Mouse (Mus musculus) midbrain, embryonic 13.5 days (tissue): ENCODE measurements around the gene H2-Q7. TPM values are rescaled to one million over a fixed set of nuclear protein-coding genes. Genes with fewer than 3 reads are reported as not detected.
"Not testable (repeated sequence)": the region's sequence is repeated elsewhere in the genome, so short reads cannot be mapped to it uniquely, and the experiment has no call there.

ENCODE experiments used
- ATAC-seq: fragments of 200-750 bp; cut with Nextera tagmentation; 2 replicates; pipeline ENCODE4 v1.8.0; 2017; ENCODE audit warnings: mild to moderate bottlenecking, moderate TSS enrichment, moderate library complexity
- H3K27ac ChIP-seq: fragments of 300-500 bp; sonication (generic); 2 replicates; pipeline ENCODE4 v1.5.1; 2015; ENCODE audit warnings: inconsistent platforms, mild to moderate bottlenecking, moderate library complexity
- H3K27me3 ChIP-seq: fragments of 300-500 bp; sonication (generic); 2 replicates; pipeline ENCODE4 v1.6.1; 2015; ENCODE audit warnings: mild to moderate bottlenecking, inconsistent platforms
- H3K36me3 ChIP-seq: fragments of 300-500 bp; sonication (generic); 2 replicates; pipeline ENCODE4 v1.6.1; 2015; ENCODE audit warnings: mild to moderate bottlenecking, inconsistent platforms
- H3K4me1 ChIP-seq: fragments of 300-500 bp; sonication (generic); replicated peaks from 2 replicates; pipeline ENCODE4 v1.6.1; 2015; ENCODE audit warnings: inconsistent platforms
- H3K4me2 ChIP-seq: fragments of 300-500 bp; sonication (generic); replicated peaks from 2 replicates; pipeline ENCODE4 v1.6.1; 2015; ENCODE audit warnings: moderate library complexity, mild to moderate bottlenecking, inconsistent platforms
- H3K4me3 ChIP-seq: fragments of 300-500 bp; sonication (generic); replicated peaks from 2 replicates; pipeline ENCODE4 v1.5.1; 2015; ENCODE audit warnings: mild to moderate bottlenecking, inconsistent platforms
- H3K9ac ChIP-seq: fragments of 300-500 bp; sonication (generic); replicated peaks from 2 replicates; pipeline ENCODE4 v1.6.1; 2015; ENCODE audit warnings: mild to moderate bottlenecking, inconsistent platforms
- H3K9me3 ChIP-seq: fragments of 300-500 bp; sonication (generic); 2 replicates; pipeline ENCODE4 v1.6.1; 2016; ENCODE audit warnings: mild to moderate bottlenecking, inconsistent platforms
- WGBS: fragments of 180-500 bp; shearing (Covaris S2); methylation state at CpG from one replicate; pipeline ENCODE4 v1.1.7; 2015; 5-methylcytosine and 5-hydroxymethylcytosine counted together
- polyA plus RNA-seq: library from polyadenylated mRNA; unstranded; fragments of >200 nt; fragmentation: Nextera tagmentation; extraction: Ambion mirVana; gene quantifications from 2 replicates; pipeline ENCODE4 v1.2.1, GENCODE M21; 2015

H2-Q7 gene
- polyA plus RNA-seq, result 2.5 TPM in 2 replicates

DNA sequence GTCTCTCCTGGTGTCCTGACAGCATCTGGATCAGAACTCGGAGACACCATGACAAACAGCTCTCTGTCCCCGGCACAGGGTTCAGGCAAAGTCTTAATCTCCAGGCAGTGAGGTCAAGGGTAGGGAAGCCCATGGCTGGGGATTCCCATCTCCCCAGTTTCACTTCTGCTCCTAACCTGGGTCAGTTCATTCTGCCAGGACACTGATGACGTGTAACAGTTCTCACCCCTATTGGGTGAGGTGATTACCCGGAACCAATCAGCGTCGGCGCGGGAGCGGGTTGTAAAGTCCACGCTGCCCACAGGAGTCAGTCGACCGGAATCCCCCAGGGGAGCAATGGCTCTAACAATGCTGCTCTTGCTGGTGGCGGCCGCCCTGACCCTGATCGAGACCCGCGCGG is at the start of gene H2-Q7:
Gene H2-Q7 (plus strand): TSS at position 271 of the 400 bp plus-strand sequence.
- not testable (repeated sequence) for H3K27ac ChIP-seq, H3K9me3 ChIP-seq, H3K4me1 ChIP-seq, H3K36me3 ChIP-seq
- WGBS, result 3% methylated on average over 18 of the region's 18 CpGs
- H3K9ac ChIP-seq, result peak within 1 kb of the TSS; percentile 73
- H3K4me3 ChIP-seq, result peak within 1 kb of the TSS; percentile 51
- H3K4me2 ChIP-seq, result peak within 1 kb of the TSS; percentile 88
- peak; percentile 91 for ATAC-seq
- peaks cover 19% of the 10 kb centered on the region for H3K27me3 ChIP-seq

DNA sequence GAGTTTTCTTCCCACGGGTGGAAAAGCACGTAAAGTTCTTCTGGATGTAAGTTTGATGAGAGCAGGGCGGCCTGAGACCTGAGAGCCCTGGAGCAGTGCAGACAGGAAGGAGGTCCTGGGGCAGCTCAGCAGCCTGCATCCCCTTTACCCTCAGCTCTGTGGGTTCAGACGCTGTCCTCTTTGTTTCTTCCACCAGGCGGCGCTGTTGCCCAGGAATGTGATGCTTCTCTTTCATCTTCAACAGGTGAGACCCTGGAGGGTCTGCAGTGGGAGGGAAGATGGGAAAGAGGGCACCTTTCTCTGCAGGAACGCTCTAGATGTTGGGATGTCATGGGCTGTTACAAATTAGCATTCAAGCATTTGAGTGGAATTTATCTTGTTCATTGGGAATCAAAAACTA is 49.2 kb upstream of the H2-Q7 start:
- H3K9ac ChIP-seq, H3K4me2 ChIP-seq, H3K36me3 ChIP-seq, H3K9me3 ChIP-seq, H3K27me3 ChIP-seq, H3K4me1 ChIP-seq, H3K4me3 ChIP-seq, H3K27ac ChIP-seq, ATAC-seq: not testable (repeated sequence)
- 6% methylated on average over 7 of the region's 7 CpGs for WGBS

DNA sequence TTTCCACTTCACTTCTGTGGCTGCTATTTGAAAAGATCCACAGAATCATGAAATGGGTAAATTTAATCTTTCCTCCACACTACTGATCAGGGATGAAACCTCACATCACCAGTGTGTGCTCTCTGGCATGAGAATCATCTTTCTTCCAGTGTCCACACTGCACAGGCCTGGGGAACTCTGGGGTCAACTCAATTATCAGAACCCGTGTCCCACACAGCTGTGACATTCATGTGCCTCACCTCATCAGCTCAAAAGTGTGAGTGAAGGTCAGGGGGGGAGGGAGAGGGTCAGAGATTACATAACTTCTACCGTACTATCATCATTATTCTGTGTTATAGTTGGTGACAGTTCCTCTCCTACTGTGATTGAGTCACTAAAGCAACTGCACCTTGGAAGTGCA is 46.3 kb upstream of the H2-Q7 start:
- not testable (repeated sequence) for H3K27ac ChIP-seq, H3K4me1 ChIP-seq, H3K36me3 ChIP-seq, H3K4me2 ChIP-seq, ATAC-seq, H3K9me3 ChIP-seq, H3K9ac ChIP-seq, H3K4me3 ChIP-seq
- peaks cover 12% of the 10 kb centered on the region for H3K27me3 ChIP-seq
- 76% methylated on average over 2 of the region's 2 CpGs for WGBS

DNA sequence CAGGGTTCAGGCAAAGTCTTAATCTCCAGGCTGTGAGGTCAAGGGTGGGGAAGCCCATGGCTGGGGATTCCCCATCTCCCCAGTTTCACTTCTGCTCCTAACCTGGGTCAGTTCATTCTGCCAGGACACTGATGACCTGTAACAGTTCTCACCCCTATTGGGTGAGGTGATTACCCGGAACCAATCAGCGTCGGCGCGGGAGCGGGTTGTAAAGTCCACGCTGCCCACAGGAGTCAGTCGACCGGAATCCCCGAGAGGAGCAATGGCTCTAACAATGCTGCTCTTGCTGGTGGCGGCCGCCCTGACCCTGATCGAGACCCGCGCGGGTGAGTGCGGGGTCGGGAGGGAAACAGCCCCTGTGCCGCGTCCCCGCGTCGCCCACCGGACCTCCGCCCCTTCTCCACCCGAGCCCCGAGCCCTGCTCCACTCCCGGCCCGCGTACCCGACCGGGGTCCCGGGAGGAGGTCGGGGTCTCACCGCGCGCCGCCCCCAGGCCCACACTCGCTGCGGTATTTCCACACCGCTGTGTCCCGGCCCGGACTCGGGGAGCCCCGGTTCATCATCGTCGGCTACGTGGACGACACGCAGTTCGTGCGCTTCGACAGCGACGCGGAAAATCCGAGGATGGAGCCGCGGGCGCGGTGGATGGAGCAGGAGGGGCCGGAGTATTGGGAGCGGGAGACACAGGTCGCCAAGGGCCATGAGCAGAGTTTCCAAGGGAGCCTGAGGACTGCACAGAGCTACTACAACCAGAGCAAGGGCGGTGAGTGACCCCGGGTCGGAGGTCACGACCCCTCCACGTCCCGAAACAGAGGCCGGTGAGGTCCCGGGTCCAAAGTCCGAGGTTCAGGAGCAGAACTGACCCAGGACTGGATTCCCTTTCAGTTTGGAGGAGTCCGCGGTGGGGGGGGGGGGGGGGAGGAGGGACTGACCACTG is 44.8 kb upstream of the H2-Q7 start:
- H3K36me3 ChIP-seq, H3K4me1 ChIP-seq, H3K9me3 ChIP-seq, H3K27ac ChIP-seq: not testable (repeated sequence)
- WGBS, result 1% methylated on average over 45 of the region's 75 CpGs
- H3K4me3 ChIP-seq, result peak overlapping the region; percentile 31
- H3K27me3 ChIP-seq, result peaks cover 12% of the 10 kb centered on the region
- H3K9ac ChIP-seq, result 0 out of 2 replicates have a peak overlapping the region, but pooled peaks have one; percentile 23
- ATAC-seq, result peak; percentile 74
- H3K4me2 ChIP-seq, result peak overlapping the region; percentile 52

DNA sequence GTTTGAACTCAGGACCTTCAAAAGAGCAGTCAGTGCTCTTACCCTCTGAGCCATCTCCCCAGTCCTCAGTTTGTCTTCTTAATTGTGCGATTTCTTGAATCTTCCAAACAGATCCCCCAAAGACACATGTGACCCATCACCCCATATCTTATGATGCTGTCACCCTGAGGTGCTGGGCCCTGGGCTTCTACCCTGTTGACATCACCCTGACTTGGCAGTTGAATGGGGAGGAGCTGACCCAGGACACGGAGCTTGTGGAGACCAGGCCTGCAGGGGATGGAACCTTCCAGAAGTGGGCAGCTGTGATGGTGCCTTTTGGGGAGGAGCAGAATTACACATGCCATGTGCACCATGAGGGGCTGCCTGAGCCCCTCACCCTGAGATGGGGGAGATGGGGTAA is 42.0 kb upstream of the H2-Q7 start:
- not testable (repeated sequence) for H3K9ac ChIP-seq, H3K4me2 ChIP-seq, ATAC-seq, H3K4me1 ChIP-seq, H3K4me3 ChIP-seq, H3K9me3 ChIP-seq, H3K36me3 ChIP-seq, H3K27ac ChIP-seq
- WGBS, result 90% methylated on average over 2 of the region's 2 CpGs
- H3K27me3 ChIP-seq, result peaks cover 12% of the 10 kb centered on the region

DNA sequence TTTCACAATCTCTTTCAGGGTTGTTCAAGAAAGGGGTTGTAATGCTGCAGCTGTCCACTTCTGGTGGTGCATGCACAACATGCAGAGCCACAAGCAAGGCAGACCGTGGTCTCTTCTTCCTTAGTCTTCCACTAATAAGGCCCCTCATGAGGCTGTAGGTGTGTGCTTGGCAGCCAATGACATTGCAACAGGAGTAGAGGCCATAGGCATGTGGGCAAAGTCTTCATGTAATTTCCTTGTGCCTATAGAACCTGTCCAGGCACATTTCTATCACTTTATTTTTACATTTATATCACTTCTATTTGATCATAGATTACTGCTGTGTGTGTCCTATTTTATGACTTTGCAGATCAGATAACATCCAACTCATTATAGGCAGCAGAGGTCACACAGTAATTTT is 25.9 kb upstream of the H2-Q7 start:
- not testable (repeated sequence) for H3K4me3 ChIP-seq, H3K9me3 ChIP-seq, H3K36me3 ChIP-seq

DNA sequence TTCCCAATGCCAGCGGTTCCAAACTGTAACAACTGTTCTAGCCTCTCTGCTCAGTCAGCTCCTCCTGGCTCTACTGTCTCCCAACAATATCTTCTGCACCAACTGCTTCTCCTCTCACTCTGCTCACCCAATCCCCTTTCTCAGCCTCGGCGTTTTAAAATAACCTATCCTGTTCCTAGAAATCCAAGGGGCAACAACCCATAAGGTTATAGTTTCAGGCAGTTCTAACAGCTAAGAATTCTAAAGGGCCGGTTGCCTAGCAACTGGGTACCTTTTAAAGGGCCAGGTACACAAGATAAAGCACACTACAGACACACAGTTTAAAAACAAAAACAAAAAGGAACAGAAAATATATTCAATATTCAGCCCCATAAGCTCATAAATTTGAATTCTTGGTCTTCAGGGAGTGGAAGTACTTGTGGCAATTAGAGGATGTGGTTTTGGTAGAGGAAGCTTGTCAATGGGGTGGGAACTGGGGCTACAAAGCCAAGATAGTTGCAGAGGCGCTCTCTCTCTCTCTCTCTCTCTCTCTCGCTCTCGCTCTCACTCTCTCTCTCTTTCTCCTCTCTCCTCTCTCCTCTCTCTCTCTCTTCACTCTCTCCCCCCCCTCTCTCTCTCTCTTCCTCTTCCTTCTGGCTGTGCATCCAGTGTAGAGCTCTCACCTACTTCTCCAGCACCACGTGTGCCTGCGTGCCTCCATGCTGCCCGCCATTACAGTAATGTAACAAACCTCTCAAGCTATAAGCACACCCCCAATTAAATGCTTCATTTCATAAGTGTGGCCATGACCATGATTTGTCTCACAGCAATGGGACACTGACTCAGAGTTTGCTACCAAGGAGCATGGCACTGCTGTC is 23.5 kb upstream of the H2-Q7 start:
- WGBS, result 55% methylated on average over 3 of the region's 10 CpGs
- ATAC-seq, result peak; percentile 30; the same call in 1 of the 2 replicates
- not testable (repeated sequence) for H3K9ac ChIP-seq

More for the DNA sequence above, 25.9 kb upstream of the H2-Q7 start:
- H3K4me2 ChIP-seq, ATAC-seq, H3K27me3 ChIP-seq, H3K27ac ChIP-seq, H3K4me1 ChIP-seq, H3K9ac ChIP-seq: not testable (repeated sequence)
- no CpG with 5 or more reads among the region's 1 CpGs for WGBS

DNA sequence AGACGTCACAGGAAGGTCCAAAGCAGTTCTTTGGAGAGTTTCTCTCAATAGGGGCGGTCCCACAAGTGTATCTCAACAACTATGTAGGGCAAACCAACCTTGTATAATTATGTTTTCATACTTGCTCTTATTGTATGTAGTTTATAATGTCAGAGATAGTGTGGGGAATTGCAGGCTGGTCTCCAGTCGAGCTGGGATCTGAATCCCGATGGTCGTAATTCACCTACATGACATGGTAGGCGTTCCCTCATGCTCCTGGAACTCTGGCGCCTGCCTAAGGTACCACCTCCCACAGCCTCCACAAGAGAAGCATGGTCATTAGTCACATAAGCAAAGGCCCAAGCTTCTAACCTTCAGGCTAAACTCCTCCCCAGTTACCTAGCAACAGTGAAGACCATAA is 20.2 kb upstream of the H2-Q7 start:
- Histone ChIP-seq H3K27ac (no peak overlapping the region), H3K9ac (no peak overlapping the region), H3K4me2 (no peak overlapping the region), H3K27me3 (peaks cover 18% of the 10 kb centered on the region), H3K9me3 (no peaks in the 10 kb centered on the region), H3K4me3 (no peak overlapping the region), H3K4me1 (no peaks in the 10 kb centered on the region), H3K36me3 (no peaks in the 10 kb centered on the region)
- WGBS, result 87% methylated on average over 7 of the region's 7 CpGs
- no peak for ATAC-seq

More for the DNA sequence above, 23.5 kb upstream of the H2-Q7 start:
- not testable (repeated sequence) for H3K4me2 ChIP-seq, H3K27me3 ChIP-seq, H3K4me1 ChIP-seq, H3K27ac ChIP-seq, H3K4me3 ChIP-seq, H3K9me3 ChIP-seq, H3K36me3 ChIP-seq

DNA sequence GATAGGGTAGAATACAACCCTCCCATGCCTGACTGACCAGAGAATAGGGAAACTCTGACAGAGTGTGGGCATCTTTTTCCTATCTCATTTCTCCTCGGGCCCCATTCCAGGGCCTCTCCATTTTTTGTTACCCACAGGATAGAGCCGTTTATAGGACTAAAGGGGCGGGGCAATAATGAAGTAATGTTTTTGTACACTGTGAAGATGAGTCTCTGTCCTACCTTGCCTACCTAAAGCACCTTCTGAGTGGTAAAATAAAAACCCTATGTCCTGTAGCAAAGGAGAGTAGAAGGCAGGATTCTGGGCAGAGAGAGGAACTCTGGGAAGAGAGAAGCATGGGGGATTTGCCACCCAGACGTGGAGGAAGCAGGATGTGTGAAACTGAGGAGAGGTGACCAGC is 19.4 kb upstream of the H2-Q7 start:
- not testable (repeated sequence) for H3K36me3 ChIP-seq, H3K4me1 ChIP-seq, H3K4me2 ChIP-seq, H3K4me3 ChIP-seq, H3K9ac ChIP-seq, H3K9me3 ChIP-seq, H3K27ac ChIP-seq
- ATAC-seq, result 0 out of 2 replicates have a peak, but pooled peaks have one; percentile 24
- peaks cover 22% of the 10 kb centered on the region for H3K27me3 ChIP-seq
- 76% methylated on average over 4 of the region's 4 CpGs for WGBS

DNA sequence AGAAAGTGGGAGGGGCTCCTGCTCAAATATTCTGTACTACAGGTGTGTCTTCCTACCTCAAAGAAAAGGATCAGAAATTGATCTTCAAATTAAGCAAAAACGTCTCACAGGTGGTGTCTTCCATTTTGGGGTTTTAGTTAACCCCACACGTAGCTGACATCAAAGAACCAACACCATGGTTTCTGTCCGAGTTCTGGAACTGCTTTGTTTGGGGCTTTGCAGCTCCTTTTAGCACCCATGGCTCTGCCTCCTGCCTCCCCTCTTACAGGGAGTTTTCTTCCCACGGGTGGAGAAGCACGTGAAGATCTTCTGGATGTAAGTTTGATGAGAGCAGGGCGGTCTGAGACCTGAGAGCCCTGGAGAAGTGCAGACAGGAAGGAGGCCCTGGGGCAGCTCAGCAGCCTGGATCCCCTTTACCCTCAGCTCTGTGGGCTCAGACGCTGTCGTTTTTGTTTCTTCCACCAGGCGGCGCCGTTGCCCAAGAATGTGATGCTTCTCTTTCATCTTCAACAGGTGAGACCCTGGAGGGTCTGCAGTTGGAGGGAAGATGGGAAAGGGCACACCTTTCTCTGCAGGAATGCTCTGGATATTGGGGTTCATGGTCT is 18.6 kb upstream of the H2-Q7 start:
- not testable (repeated sequence) for ATAC-seq, H3K4me2 ChIP-seq

DNA sequence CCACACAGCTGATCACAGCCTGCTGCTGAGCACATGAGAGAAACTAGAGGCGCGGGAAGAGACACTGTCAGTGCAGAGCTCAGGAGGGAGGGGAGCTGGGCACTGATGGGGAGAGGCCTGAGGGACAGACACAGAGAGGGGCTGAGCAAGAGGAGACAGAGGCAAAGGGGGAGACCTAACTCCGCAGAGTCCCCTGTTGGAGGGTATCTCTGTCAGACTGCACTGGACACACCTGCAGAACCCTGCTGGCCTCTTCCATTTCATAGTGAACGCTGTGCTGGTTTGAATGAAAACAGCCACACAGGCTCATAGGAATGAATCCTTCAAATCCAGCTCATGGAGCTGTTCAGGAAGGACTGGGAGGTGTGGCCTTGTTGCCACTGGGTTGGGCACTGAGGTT is 17.6 kb upstream of the H2-Q7 start:
- not testable (repeated sequence) for H3K4me1 ChIP-seq, H3K27ac ChIP-seq, H3K9me3 ChIP-seq, H3K4me2 ChIP-seq, H3K36me3 ChIP-seq, ATAC-seq, H3K9ac ChIP-seq, H3K4me3 ChIP-seq
- WGBS, result 92% methylated on average over 4 of the region's 4 CpGs
- peaks cover 39% of the 10 kb centered on the region for H3K27me3 ChIP-seq

More for the DNA sequence above, 18.6 kb upstream of the H2-Q7 start:
- H3K27ac ChIP-seq, H3K9ac ChIP-seq, H3K4me1 ChIP-seq, H3K9me3 ChIP-seq, H3K36me3 ChIP-seq, H3K4me3 ChIP-seq: not testable (repeated sequence)
- WGBS, result 18% methylated on average over 11 of the region's 11 CpGs
- peaks cover 29% of the 10 kb centered on the region for H3K27me3 ChIP-seq

DNA sequence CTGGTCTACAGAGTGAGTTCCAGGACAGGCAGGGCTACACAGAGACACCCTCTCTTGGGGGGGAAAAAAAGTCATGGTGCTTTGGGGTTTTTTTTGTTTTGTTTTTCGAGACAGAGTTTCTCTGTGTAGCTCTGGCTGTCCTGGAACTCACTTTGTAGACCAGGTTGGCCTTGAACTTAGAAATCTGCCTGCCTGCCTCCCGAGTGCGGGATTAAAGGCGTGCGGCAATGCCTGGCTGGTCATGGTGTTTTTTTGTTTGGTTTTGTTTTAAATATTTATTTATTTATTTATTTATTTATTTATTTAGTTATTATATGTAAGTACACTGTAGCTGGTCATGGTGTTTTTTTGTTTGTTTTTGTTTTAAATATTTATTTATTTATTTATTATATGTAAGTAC is 16.6 kb upstream of the H2-Q7 start:
- not testable (repeated sequence) for H3K4me3 ChIP-seq, H3K27ac ChIP-seq, H3K9ac ChIP-seq, H3K9me3 ChIP-seq, H3K4me1 ChIP-seq, ATAC-seq, H3K4me2 ChIP-seq, H3K36me3 ChIP-seq
- 90% methylated on average over 5 of the region's 5 CpGs for WGBS
- H3K27me3 ChIP-seq, result peaks cover 41% of the 10 kb centered on the region
